ENCODE assay signal across 9 mouse cellular contexts in genomic region chr1:14506201-14506830, GRCm38 (mm10).
DNase-seq lines count a peak whose midpoint lies in the region; ATAC-seq and TF ChIP-seq lines count a peak whose summit lies in the region.
"Had no signal": no experiment of that assay in that cellular context is flagged by ENCODE, and none has a peak within 500 bp of the region (broad histone marks: within the 10 kb centered on the region; RNA-seq: fewer than 3 reads in every experiment).

No protein-coding gene starts in this region.

- peak; percentile 71 for ATAC-seq in heart, embryonic 13.5 days (ENCODE audit: extremely low read depth, insufficient number of reproducible peaks, low FRiP score, low TSS enrichment)
- ATAC-seq in forebrain, embryonic 12.5 days (ENCODE audit: low FRiP score) = peak; percentile 89
- peak; percentile 93 for ATAC-seq in intestine, embryonic 14.5 days (replicated peaks; ENCODE audit: low FRiP score, low TSS enrichment, low read depth)
- peak; percentile 62 for ATAC-seq in lung, postnatal 0 days
- peak; percentile 89 for ATAC-seq in stomach, embryonic 16.5 days (ENCODE audit: insufficient read depth, low FRiP score)
- ATAC-seq: Patski had no signal

- under 1% methylated on average over 29 of the region's 34 CpGs for WGBS in heart, embryonic 13.5 days
- under 1% methylated on average over 34 of the region's 34 CpGs for WGBS in forebrain, embryonic 12.5 days
- WGBS in intestine, embryonic 14.5 days = 2% methylated on average over 30 of the region's 34 CpGs
- WGBS in lung, postnatal 0 days = 1% methylated on average over 33 of the region's 34 CpGs
- 1% methylated on average over 34 of the region's 34 CpGs for WGBS in stomach, embryonic 16.5 days

- H3K27ac ChIP-seq in heart, embryonic 13.5 days (replicated peaks) = no peak overlapping the region
- no peak overlapping the region for H3K27ac ChIP-seq in forebrain, embryonic 12.5 days
- H3K27ac ChIP-seq in intestine, embryonic 14.5 days (ENCODE audit: low read depth) = no peak overlapping the region
- no peak overlapping the region for H3K27ac ChIP-seq in lung, postnatal 0 days (ENCODE audit: low read length)
- no peak overlapping the region for H3K27ac ChIP-seq in stomach, embryonic 16.5 days (ENCODE audit: low read length)

- peak overlapping the region; percentile 69 for H3K9ac ChIP-seq in heart, embryonic 13.5 days
- peak overlapping the region; percentile 51 for H3K9ac ChIP-seq in forebrain, embryonic 12.5 days
- 0 out of 2 replicates have a peak overlapping the region, but pooled peaks have one; percentile 7 for H3K9ac ChIP-seq in intestine, embryonic 14.5 days (ENCODE audit: low read length)
- H3K9ac ChIP-seq in lung, postnatal 0 days (replicated peaks; ENCODE audit: low read depth) = no peak overlapping the region
- H3K9ac ChIP-seq in stomach, embryonic 16.5 days (ENCODE audit: low read length) = 0 out of 2 replicates have a peak overlapping the region, but pooled peaks have one; percentile 55

- H3K4me2 ChIP-seq in heart, embryonic 13.5 days = peak overlapping the region; percentile 90
- peak overlapping the region; percentile 86 for H3K4me2 ChIP-seq in forebrain, embryonic 12.5 days
- H3K4me2 ChIP-seq in intestine, embryonic 14.5 days (ENCODE audit: low read length) = peak overlapping the region; percentile 72
- peak overlapping the region; percentile 64 for H3K4me2 ChIP-seq in lung, postnatal 0 days (replicated peaks; ENCODE audit: low read depth, low read length)
- peak overlapping the region; percentile 75 for H3K4me2 ChIP-seq in stomach, embryonic 16.5 days (ENCODE audit: low read depth, low read length)

- no peaks in the 10 kb centered on the region for H3K36me3 ChIP-seq in heart, embryonic 13.5 days
- H3K36me3 ChIP-seq in forebrain, embryonic 12.5 days (replicated peaks) = no peaks in the 10 kb centered on the region
- H3K36me3 ChIP-seq in intestine, embryonic 14.5 days (ENCODE audit: control insufficient read depth, insufficient read depth, low read length) = no peaks in the 10 kb centered on the region
- no peaks in the 10 kb centered on the region for H3K36me3 ChIP-seq in lung, postnatal 0 days (ENCODE audit: insufficient read depth, low read length)
- no peaks in the 10 kb centered on the region for H3K36me3 ChIP-seq in stomach, embryonic 16.5 days (ENCODE audit: control insufficient read depth, insufficient read depth, low read length)

- DNase-seq in heart, adult 8-10 months (ENCODE audit: low spot score) = no peak
- peak; percentile 47 for DNase-seq in WW6 (ENCODE audit: low read depth, low spot score)
- peak; percentile 73 for DNase-seq in intestine, embryonic 14.5 days (ENCODE audit: low spot score)
- DNase-seq in lung, postnatal 0 days (ENCODE audit: low spot score) = no peak
- no peak for DNase-seq in left cerebral cortex, adult 11 months (ENCODE audit: low spot score)

- H3K4me3 ChIP-seq in heart, embryonic 13.5 days = peak overlapping the region; percentile 57
- H3K4me3 ChIP-seq in forebrain, embryonic 12.5 days (replicated peaks) = peak overlapping the region; percentile 44
- peak overlapping the region; percentile 38 for H3K4me3 ChIP-seq in intestine, embryonic 14.5 days (ENCODE audit: low read depth, low read length)
- peak overlapping the region; percentile 33 for H3K4me3 ChIP-seq in lung, postnatal 0 days (ENCODE audit: low read depth, low read length)
- peak overlapping the region; percentile 47 for H3K4me3 ChIP-seq in stomach, embryonic 16.5 days (replicated peaks; ENCODE audit: low read length)

- H3K9me3 ChIP-seq in heart, embryonic 13.5 days = no peaks in the 10 kb centered on the region
- H3K9me3 ChIP-seq in forebrain, embryonic 12.5 days = no peaks in the 10 kb centered on the region
- H3K9me3 ChIP-seq in intestine, embryonic 14.5 days (ENCODE audit: control insufficient read depth, low read length) = no peaks in the 10 kb centered on the region
- H3K9me3 ChIP-seq in lung, postnatal 0 days (ENCODE audit: low read length) = no peaks in the 10 kb centered on the region
- no peaks in the 10 kb centered on the region for H3K9me3 ChIP-seq in stomach, embryonic 16.5 days (replicated peaks; ENCODE audit: control insufficient read depth, low read length)

- no peak for TF ChIP-seq CTCF in lung, postnatal 0 days (IDR thresholded peaks at IDR 0.05)

- H3K27me3 ChIP-seq in heart, embryonic 13.5 days (replicated peaks) = peaks cover 77% of the 10 kb centered on the region
- H3K27me3 ChIP-seq in forebrain, embryonic 12.5 days = peaks cover 59% of the 10 kb centered on the region
- H3K27me3 ChIP-seq in intestine, embryonic 14.5 days (replicated peaks; ENCODE audit: control insufficient read depth, insufficient read depth, low read length) = peaks cover 60% of the 10 kb centered on the region
- H3K27me3 ChIP-seq in lung, postnatal 0 days (replicated peaks; ENCODE audit: insufficient read depth, low read length) = peaks cover 40% of the 10 kb centered on the region
- peaks cover 37% of the 10 kb centered on the region for H3K27me3 ChIP-seq in stomach, embryonic 16.5 days (ENCODE audit: control insufficient read depth, insufficient read depth, low read length)
- H3K27me3 ChIP-seq: Patski had no signal

- TF ChIP-seq EP300 in lung, postnatal 0 days (IDR thresholded peaks at IDR 0.05) = no peak

- peaks cover 30% of the 10 kb centered on the region for H3K4me1 ChIP-seq in heart, embryonic 13.5 days
- peaks cover 30% of the 10 kb centered on the region for H3K4me1 ChIP-seq in forebrain, embryonic 12.5 days
- H3K4me1 ChIP-seq in intestine, embryonic 14.5 days (replicated peaks; ENCODE audit: control insufficient read depth, insufficient read depth, low read length) = peaks cover 5% of the 10 kb centered on the region; the same call in 1 of the 2 replicates
- H3K4me1 ChIP-seq in lung, postnatal 0 days (ENCODE audit: insufficient read depth, low read depth, low read length) = no peaks in the 10 kb centered on the region; the same call in 1 of the 2 replicates
- H3K4me1 ChIP-seq in stomach, embryonic 16.5 days (ENCODE audit: control insufficient read depth, insufficient read depth, low read length) = peaks cover 7% of the 10 kb centered on the region; the same call in 1 of the 2 replicates

Comparison
In these comparisons a context has a peak if more than half of its experiments do, and no peak if none do; other contexts are left out.
1. DNase-seq: peak in WW6 (single experiment) and intestine, embryonic 14.5 days (single experiment); none in heart, adult 8-10 months (single experiment), lung, postnatal 0 days (single experiment) and left cerebral cortex, adult 11 months (single experiment).
2. Peak in every context shown above with its lines, with median percentiles within 50 percentile points of each other: ATAC-seq, H3K4me2 ChIP-seq and H3K4me3 ChIP-seq.